Mouse (Mus musculus) liver, embryonic 15.5 days (tissue): ENCODE measurements around the gene Vps53. TPM values are rescaled to one million over a fixed set of nuclear protein-coding genes. Genes with fewer than 3 reads are reported as not detected.

Source experiments
- ATAC-seq: fragments of 200-750 bp; cut with Nextera tagmentation; 2 replicates; pipeline ENCODE4 v1.8.0; 2017; ENCODE audit warnings: moderate number of reproducible peaks, mild to moderate bottlenecking, moderate library complexity; ENCODE audit not compliant: insufficient read depth
- H3K27ac ChIP-seq: fragments of 300-500 bp; sonication (generic); replicated peaks from 2 replicates; pipeline ENCODE4 v1.5.1; 2015; ENCODE audit warnings: mild to moderate bottlenecking, inconsistent platforms
- H3K27me3 ChIP-seq: fragments of 300-500 bp; sonication (generic); 2 replicates; pipeline ENCODE4 v1.6.1; 2015; ENCODE audit warnings: mild to moderate bottlenecking, inconsistent platforms
- H3K36me3 ChIP-seq: fragments of 300-500 bp; sonication (generic); replicated peaks from 2 replicates; pipeline ENCODE4 v1.6.1; 2015; ENCODE audit warnings: moderate library complexity, mild to moderate bottlenecking, inconsistent platforms
- H3K4me1 ChIP-seq: fragments of 300-500 bp; sonication (generic); replicated peaks from 2 replicates; pipeline ENCODE4 v1.6.1; 2015; ENCODE audit warnings: inconsistent platforms
- H3K4me2 ChIP-seq: fragments of 300-500 bp; sonication (generic); 2 replicates; pipeline ENCODE4 v1.6.1; 2015; ENCODE audit warnings: moderate library complexity, mild to moderate bottlenecking, inconsistent platforms
- H3K4me3 ChIP-seq: fragments of 300-500 bp; sonication (generic); replicated peaks from 2 replicates; pipeline ENCODE4 v1.5.1; 2015; ENCODE audit warnings: mild to moderate bottlenecking, inconsistent platforms
- H3K9ac ChIP-seq: fragments of 300-500 bp; sonication (generic); 2 replicates; pipeline ENCODE4 v1.6.1; 2015; ENCODE audit warnings: moderate library complexity, mild to moderate bottlenecking, inconsistent platforms
- H3K9me3 ChIP-seq: fragments of 300-500 bp; sonication (generic); replicated peaks from 2 replicates; pipeline ENCODE4 v1.6.1; 2016; ENCODE audit warnings: inconsistent platforms
- WGBS: fragments of 180-500 bp; shearing (Covaris S2); methylation state at CpG from one replicate; pipeline ENCODE4 v1.1.7; 2015; ENCODE audit warnings: mixed read lengths; ENCODE audit not compliant: insufficient replicate concordance; 5-methylcytosine and 5-hydroxymethylcytosine counted together
- polyA plus RNA-seq: library from polyadenylated mRNA; unstranded; fragments of >200 nt; fragmentation: Nextera tagmentation; extraction: Ambion mirVana; gene quantifications from 2 replicates; pipeline ENCODE4 v1.2.1, GENCODE M21; 2015

Vps53 gene
- polyA plus RNA-seq, 1 experiment from 2014 or later, result 13.5 TPM

- 49% methylated on average over 2 of the region's 2 CpGs for WGBS
- Histone ChIP-seq H3K4me1 (no peaks in the 10 kb centered on the region), H3K27ac (no peak overlapping the region), H3K9ac (no peak overlapping the region), H3K27me3 (no peaks in the 10 kb centered on the region), H3K9me3 (no peaks in the 10 kb centered on the region), H3K4me2 (no peak overlapping the region), H3K36me3 (peaks cover 19% of the 10 kb centered on the region), H3K4me3 (no peak overlapping the region)
- no peak for ATAC-seq
These were observed 99.2 kb downstream of the Vps53 start for GRCm38 (mm10) chr11:76080293-76080692.

- ATAC-seq, result no peak
- H3K4me1 ChIP-seq, result no peaks in the 10 kb centered on the region
- no peak overlapping the region for H3K9ac ChIP-seq
- H3K4me2 ChIP-seq, result no peak overlapping the region
- no peaks in the 10 kb centered on the region for H3K27me3 ChIP-seq
- no peaks in the 10 kb centered on the region for H3K9me3 ChIP-seq
- H3K36me3 ChIP-seq, result peaks cover 19% of the 10 kb centered on the region
- WGBS, result 73% methylated on average over 6 of the region's 6 CpGs
- H3K27ac ChIP-seq, result no peak overlapping the region
- no peak overlapping the region for H3K4me3 ChIP-seq
These were observed 102.1 kb downstream of the Vps53 start for GRCm38 (mm10) chr11:76077341-76077740.

- H3K27ac ChIP-seq, result no peak overlapping the region
- no peaks in the 10 kb centered on the region for H3K9me3 ChIP-seq
- no peak overlapping the region for H3K4me2 ChIP-seq
- no peak overlapping the region for H3K4me3 ChIP-seq
- H3K4me1 ChIP-seq, result no peaks in the 10 kb centered on the region
- ATAC-seq, result no peak
- H3K36me3 ChIP-seq, result peaks cover 11% of the 10 kb centered on the region
- no peak overlapping the region for H3K9ac ChIP-seq
- whole genome bisulfite sequencing, result 67% methylated on average over 11 of the region's 11 CpGs
- no peaks in the 10 kb centered on the region for H3K27me3 ChIP-seq
These were observed 105.0 kb downstream of the Vps53 start for GRCm38 (mm10) chr11:76074296-76075093.

DNA sequence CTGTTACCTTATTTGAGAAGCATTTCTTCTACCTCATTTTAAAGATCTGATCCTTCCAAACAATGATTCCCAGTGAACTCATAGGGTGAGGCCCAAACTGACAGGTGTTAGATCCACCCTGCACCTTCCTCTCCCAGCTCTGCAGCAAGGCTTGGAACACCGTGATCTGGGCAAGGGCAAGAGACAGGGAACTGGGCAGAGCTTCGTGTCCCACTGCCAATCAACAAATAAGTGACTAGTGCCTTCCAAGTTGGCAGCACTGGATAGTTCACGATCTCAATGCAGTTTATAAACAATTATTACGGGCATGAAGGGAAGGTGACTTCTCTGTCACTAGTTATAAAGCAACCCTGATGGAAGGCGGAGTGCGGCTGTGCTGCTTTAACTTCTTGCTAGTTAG, 109.6 kb downstream of the Vps53 start:
- no peaks in the 10 kb centered on the region for H3K36me3 ChIP-seq
- no peak overlapping the region for H3K27ac ChIP-seq
- H3K4me3 ChIP-seq, result no peak overlapping the region
- 78% methylated on average over 6 of the region's 6 CpGs for WGBS
- H3K9me3 ChIP-seq, result no peaks in the 10 kb centered on the region
- no peak overlapping the region for H3K9ac ChIP-seq
- no peak overlapping the region for H3K4me2 ChIP-seq
- no peak for ATAC-seq
- no peaks in the 10 kb centered on the region for H3K27me3 ChIP-seq
- H3K4me1 ChIP-seq, result no peaks in the 10 kb centered on the region

GRCm38 (mm10) chr11:76066563-76067156, 112.8 kb downstream of the Vps53 start:
- Histone ChIP-seq H3K9ac (no peak overlapping the region), H3K27me3 (no peaks in the 10 kb centered on the region), H3K36me3 (no peaks in the 10 kb centered on the region), H3K9me3 (no peaks in the 10 kb centered on the region), H3K27ac (no peak overlapping the region), H3K4me1 (no peaks in the 10 kb centered on the region), H3K4me3 (no peak overlapping the region), H3K4me2 (no peak overlapping the region)
- WGBS, result 73% methylated on average over 15 of the region's 15 CpGs
- ATAC-seq, result no peak

DNA sequence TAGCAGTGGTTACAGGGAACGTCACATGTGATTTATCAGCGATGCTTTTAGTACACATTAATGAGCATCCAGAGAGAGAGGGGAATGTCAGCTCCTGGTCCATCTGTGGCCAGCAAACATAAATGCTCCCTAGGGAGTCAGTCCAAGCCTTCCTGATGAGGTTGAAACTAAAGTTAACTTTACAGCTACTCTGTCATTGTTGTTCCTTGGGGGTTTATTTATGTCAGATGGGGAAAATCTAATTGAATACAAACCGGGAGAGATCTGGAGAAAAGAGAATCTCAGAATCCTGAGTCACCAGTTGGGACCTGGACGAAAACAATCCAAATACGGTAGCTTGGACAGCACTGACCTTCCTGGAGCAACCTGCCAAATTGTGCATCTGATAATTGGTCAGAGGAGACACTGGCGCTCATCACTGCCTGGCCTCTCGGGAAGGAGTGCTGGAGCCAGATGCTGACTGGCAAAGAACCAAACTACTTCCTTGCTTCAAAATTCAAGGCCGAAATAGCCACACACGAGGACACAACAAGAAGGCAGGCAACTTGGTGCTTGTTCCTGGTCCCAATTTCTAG, 113.8 kb downstream of the Vps53 start:
- H3K9me3 ChIP-seq, result no peaks in the 10 kb centered on the region
- no peaks in the 10 kb centered on the region for H3K36me3 ChIP-seq
- H3K27ac ChIP-seq, result no peak overlapping the region
- H3K4me1 ChIP-seq, result no peaks in the 10 kb centered on the region
- no peak overlapping the region for H3K4me2 ChIP-seq
- WGBS, result 74% methylated on average over 9 of the region's 9 CpGs
- H3K9ac ChIP-seq, result no peak overlapping the region
- H3K27me3 ChIP-seq, result no peaks in the 10 kb centered on the region
- no peak overlapping the region for H3K4me3 ChIP-seq
- ATAC-seq, result no peak

DNA sequence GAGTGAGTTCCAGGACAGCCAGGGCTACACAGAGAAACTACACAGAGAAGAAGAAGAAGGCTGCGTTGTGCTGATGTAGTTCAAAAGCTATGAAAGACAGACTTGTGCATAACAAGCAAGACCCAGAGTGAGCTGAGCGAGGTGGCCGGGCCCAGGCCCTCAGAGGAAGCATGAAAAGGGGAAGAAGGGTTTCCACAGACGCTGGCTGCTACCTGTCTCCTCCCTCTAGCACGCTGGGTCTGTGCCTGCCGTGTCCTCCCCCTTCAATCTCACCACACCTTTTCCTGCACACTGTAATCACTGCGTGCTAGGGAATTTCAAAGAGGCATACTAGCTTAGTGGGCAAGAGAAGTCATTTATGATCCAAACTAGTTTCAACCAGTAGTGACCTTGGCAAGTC, 115.0 kb downstream of the Vps53 start:
- no peaks in the 10 kb centered on the region for H3K36me3 ChIP-seq
- H3K9me3 ChIP-seq, result no peaks in the 10 kb centered on the region
- H3K27me3 ChIP-seq, result no peaks in the 10 kb centered on the region
- no peak overlapping the region for H3K4me3 ChIP-seq
- H3K4me2 ChIP-seq, result no peak overlapping the region
- no peak overlapping the region for H3K27ac ChIP-seq
- no peaks in the 10 kb centered on the region for H3K4me1 ChIP-seq
- H3K9ac ChIP-seq, result no peak overlapping the region
- WGBS, result 35% methylated on average over 7 of the region's 7 CpGs
- no peak for ATAC-seq

DNA sequence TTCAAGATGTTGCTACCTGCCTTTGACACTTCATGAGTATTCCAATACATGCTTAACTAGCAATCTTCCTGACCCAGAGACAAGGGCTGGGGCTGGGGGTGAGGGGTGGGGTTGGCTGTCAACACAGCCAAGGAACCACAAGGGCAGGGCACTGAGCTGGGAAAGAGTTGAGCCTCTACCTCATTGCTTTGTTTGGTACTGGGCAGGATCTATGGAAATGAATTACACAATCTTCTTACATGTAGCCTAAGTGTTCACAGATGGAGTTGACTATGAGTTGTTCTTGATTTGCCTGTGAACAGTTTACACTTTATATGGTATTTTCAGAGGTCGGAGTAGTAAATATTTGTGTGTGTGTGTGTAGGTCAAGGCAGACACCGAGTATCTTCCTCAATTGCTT, 118.5 kb downstream of the Vps53 start:
- Histone ChIP-seq H3K36me3 (no peaks in the 10 kb centered on the region), H3K27ac (no peak overlapping the region), H3K4me1 (no peaks in the 10 kb centered on the region), H3K9ac (no peak overlapping the region), H3K4me2 (no peak overlapping the region), H3K4me3 (no peak overlapping the region), H3K9me3 (no peaks in the 10 kb centered on the region), H3K27me3 (no peaks in the 10 kb centered on the region)
- no peak for ATAC-seq
- 74% methylated on average over 2 of the region's 2 CpGs for WGBS

DNA sequence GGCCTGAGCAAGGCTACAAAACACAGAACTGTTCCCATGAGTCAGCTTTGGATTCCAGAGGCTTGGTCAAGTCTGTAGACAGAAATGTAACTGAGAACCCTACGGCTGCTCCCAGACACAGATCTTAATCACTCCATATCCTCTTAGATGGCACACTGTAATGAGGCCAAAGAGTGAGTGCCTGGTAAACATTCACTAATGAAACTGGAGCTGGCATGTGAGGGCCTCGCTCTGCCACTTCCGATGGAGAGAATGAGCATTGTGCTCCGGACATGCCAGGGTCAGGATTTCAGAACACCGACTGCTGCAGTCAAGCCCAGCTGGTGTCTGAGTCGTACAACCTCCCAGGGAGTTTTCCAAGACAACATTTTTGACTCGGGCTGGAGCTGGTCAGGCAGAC, 119.5 kb downstream of the Vps53 start:
- H3K4me3 ChIP-seq, result no peak overlapping the region
- no peaks in the 10 kb centered on the region for H3K9me3 ChIP-seq
- no peak overlapping the region for H3K9ac ChIP-seq
- no peak for ATAC-seq
- H3K4me1 ChIP-seq, result no peaks in the 10 kb centered on the region
- no peaks in the 10 kb centered on the region for H3K27me3 ChIP-seq
- H3K36me3 ChIP-seq, result no peaks in the 10 kb centered on the region
- WGBS, result 67% methylated on average over 7 of the region's 7 CpGs
- H3K4me2 ChIP-seq, result no peak overlapping the region
- no peak overlapping the region for H3K27ac ChIP-seq

DNA sequence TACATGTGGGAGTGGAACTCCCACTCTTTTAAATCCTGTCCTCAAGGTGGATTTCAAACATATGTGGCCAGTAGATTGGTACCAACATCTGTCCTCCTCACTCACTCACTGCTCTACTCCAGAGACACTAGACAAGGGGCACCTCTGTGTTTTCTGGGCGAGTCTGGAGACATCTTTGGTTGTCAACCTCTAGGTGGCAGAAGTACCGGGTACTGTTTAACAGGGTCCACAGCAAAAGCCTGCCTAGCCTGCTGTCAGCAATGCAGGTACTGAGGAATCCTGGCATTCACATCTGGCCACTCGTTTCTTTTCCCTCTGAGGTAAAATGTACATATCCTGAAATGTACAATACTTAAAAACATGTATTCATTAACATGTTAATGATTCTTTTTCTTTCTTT, 123.0 kb downstream of the Vps53 start:
- no peak overlapping the region for H3K4me3 ChIP-seq
- H3K27ac ChIP-seq, result no peak overlapping the region
- H3K36me3 ChIP-seq, result no peaks in the 10 kb centered on the region
- no peaks in the 10 kb centered on the region for H3K4me1 ChIP-seq
- no peak overlapping the region for H3K9ac ChIP-seq
- ATAC-seq, result no peak
- 39% methylated on average over 3 of the region's 3 CpGs for WGBS
- no peaks in the 10 kb centered on the region for H3K9me3 ChIP-seq
- no peak overlapping the region for H3K4me2 ChIP-seq
- H3K27me3 ChIP-seq, result no peaks in the 10 kb centered on the region

DNA sequence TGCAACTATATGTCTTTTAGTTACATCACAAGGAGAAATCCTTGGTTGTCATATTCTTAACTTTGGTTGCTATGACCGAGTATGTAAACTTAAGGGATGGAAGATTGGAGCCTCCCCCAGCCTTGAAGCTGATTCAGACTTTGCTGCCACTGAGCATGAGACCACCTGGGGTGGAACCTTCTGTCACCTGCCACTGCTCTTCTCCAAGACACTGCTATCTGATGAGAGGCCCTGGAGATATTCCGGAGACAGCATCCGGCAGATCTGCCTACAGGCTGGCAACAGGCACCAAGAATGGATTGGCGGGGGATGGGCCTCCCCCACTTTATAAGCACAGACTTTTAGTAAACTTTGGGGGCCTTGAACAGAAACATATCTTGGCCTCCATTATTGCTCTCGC, 127.0 kb downstream of the Vps53 start:
- H3K36me3 ChIP-seq, result no peaks in the 10 kb centered on the region
- H3K4me1 ChIP-seq, result no peaks in the 10 kb centered on the region
- no peak overlapping the region for H3K4me2 ChIP-seq
- H3K4me3 ChIP-seq, result no peak overlapping the region
- no peaks in the 10 kb centered on the region for H3K9me3 ChIP-seq
- no peak overlapping the region for H3K9ac ChIP-seq
- no peak for ATAC-seq
- H3K27ac ChIP-seq, result no peak overlapping the region
- H3K27me3 ChIP-seq, result no peaks in the 10 kb centered on the region
- 76% methylated on average over 5 of the region's 5 CpGs for WGBS
